Comparison of ENCODE assay signal across 22 mouse cellular contexts in genomic region chr14:54151921-54152320, GRCm38 (mm10).
DNase-seq lines count a peak whose midpoint lies in the region; ATAC-seq and TF ChIP-seq lines count a peak whose summit lies in the region.
"Had no signal": no experiment of that assay in that cellular context is flagged by ENCODE, and none has a peak within 500 bp of the region (broad histone marks: within the 10 kb centered on the region; RNA-seq: fewer than 3 reads in every experiment).

No protein-coding gene starts in this region.

- DNase-seq in heart, adult 11 months, result peak; percentile 64
- no peak for DNase-seq in heart, adult 18-20 months
- DNase-seq in liver, result no peak
- peak; percentile 5 for DNase-seq in thymus, postnatal 4 days
- no peak for DNase-seq in thymus, adult 2 months
- no peak for DNase-seq in spleen, adult 12 weeks (ENCODE audit: low spot score)
- DNase-seq in spleen, postnatal 14 days (ENCODE audit: low spot score in 2 of 2), result no peak
- DNase-seq: adrenal gland, postnatal 10 days; adrenal gland, postnatal 36 days; cerebellum, adult 18-20 months; cerebellum, adult 9-10 months; cerebellum, postnatal 14 days; gastrocnemius, postnatal 10 days; gastrocnemius, postnatal 36 days had no signal

- H3K4me2 ChIP-seq in liver, embryonic 12.5 days, result no peak overlapping the region
- H3K4me2 ChIP-seq: forebrain, embryonic 13.5 days; heart, embryonic 11.5 days; hindbrain, embryonic 12.5 days; hindbrain, embryonic 15.5 days had no signal

- no peak overlapping the region for H3K9ac ChIP-seq in liver, embryonic 12.5 days
- H3K9ac ChIP-seq: forebrain, embryonic 13.5 days; hindbrain, embryonic 12.5 days; hindbrain, embryonic 15.5 days had no signal

- no peak for ATAC-seq in liver, embryonic 12.5 days
- ATAC-seq: activated CD4-positive, CD25-positive, alpha-beta regulatory T cell, adult 4 months; forebrain, embryonic 13.5 days; forebrain, embryonic 16.5 days had no signal

- no peak overlapping the region for H3K4me3 ChIP-seq in liver, embryonic 12.5 days
- H3K4me3 ChIP-seq in thymus, adult 2 months (ENCODE audit: control insufficient read depth, insufficient read depth, low read length), result no peak overlapping the region
- H3K4me3 ChIP-seq: forebrain, embryonic 10.5 days; forebrain, embryonic 13.5 days; hindbrain, embryonic 12.5 days; hindbrain, embryonic 15.5 days had no signal

- WGBS in liver, embryonic 12.5 days (ENCODE audit: insufficient replicate concordance), result 45% methylated on average over 2 of the region's 2 CpGs
- WGBS in thymus, adult 2 months, result 87% methylated on average over 2 of the region's 2 CpGs

- H3K9me3 ChIP-seq in liver, embryonic 12.5 days (replicated peaks), result no peaks in the 10 kb centered on the region
- H3K9me3 ChIP-seq: forebrain, embryonic 10.5 days; forebrain, embryonic 13.5 days; hindbrain, embryonic 12.5 days; hindbrain, embryonic 15.5 days had no signal

- H3K4me1 ChIP-seq in liver, embryonic 12.5 days, result peaks cover 33% of the 10 kb centered on the region
- H3K4me1 ChIP-seq in thymus, adult 2 months (replicated peaks; ENCODE audit: control insufficient read depth, insufficient read depth, low read length), result peaks cover 54% of the 10 kb centered on the region
- H3K4me1 ChIP-seq: forebrain, embryonic 10.5 days; forebrain, embryonic 13.5 days; hindbrain, embryonic 12.5 days; hindbrain, embryonic 15.5 days had no signal

- no peak for TF ChIP-seq CTCF in thymus, adult 2 months (IDR thresholded peaks at IDR 0.05; ENCODE audit: borderline replicate concordance, control insufficient read depth, extremely low read depth, insufficient read depth, low read length, poor library complexity)

- H3K36me3 ChIP-seq in liver, embryonic 12.5 days, result no peaks in the 10 kb centered on the region
- no peaks in the 10 kb centered on the region for H3K36me3 ChIP-seq in thymus, adult 2 months (ENCODE audit: control insufficient read depth, insufficient read depth, low read length)
- H3K36me3 ChIP-seq: forebrain, embryonic 10.5 days; hindbrain, embryonic 12.5 days; hindbrain, embryonic 15.5 days had no signal

- no peak for TF ChIP-seq POLR2A in thymus, adult 2 months (IDR thresholded peaks at IDR 0.05; ENCODE audit: control insufficient read depth, extremely low read depth, insufficient read depth, low read length, poor library complexity)

- H3K27ac ChIP-seq in liver, embryonic 12.5 days, result peak overlapping the region; percentile 63
- H3K27ac ChIP-seq in thymus, adult 2 months (ENCODE audit: control insufficient read depth, insufficient read depth, low read length), result no peak overlapping the region; the same call in 1 of the 2 replicates
- H3K27ac ChIP-seq: forebrain, embryonic 10.5 days; forebrain, embryonic 13.5 days; hindbrain, embryonic 12.5 days; hindbrain, embryonic 15.5 days had no signal

- H3K27me3 ChIP-seq in liver, embryonic 12.5 days (replicated peaks), result peaks cover 4% of the 10 kb centered on the region; the same call in 1 of the 2 replicates
- no peaks in the 10 kb centered on the region for H3K27me3 ChIP-seq in thymus, adult 2 months (ENCODE audit: control insufficient read depth, insufficient read depth, low read length)
- H3K27me3 ChIP-seq: forebrain, embryonic 13.5 days; hindbrain, embryonic 12.5 days; hindbrain, embryonic 15.5 days had no signal

Comparison
In these comparisons a context has a peak if more than half of its experiments do, and no peak if none do; other contexts are left out.
1. DNase-seq: peak in heart, adult 11 months (single experiment) and thymus, postnatal 4 days (single experiment); none in heart, adult 18-20 months (0 of 2), liver (single experiment), thymus, adult 2 months (single experiment), spleen, adult 12 weeks (single experiment) and spleen, postnatal 14 days (0 of 2).